Mouse (Mus musculus): ENCODE measurements at regions not wholly inside any gene's neighbourhood (a gene's known extent, or its start where the extent isn't known, plus 50 kb on each side); places are given as distances from the start of the nearest gene placed in this dataset.

DNA sequence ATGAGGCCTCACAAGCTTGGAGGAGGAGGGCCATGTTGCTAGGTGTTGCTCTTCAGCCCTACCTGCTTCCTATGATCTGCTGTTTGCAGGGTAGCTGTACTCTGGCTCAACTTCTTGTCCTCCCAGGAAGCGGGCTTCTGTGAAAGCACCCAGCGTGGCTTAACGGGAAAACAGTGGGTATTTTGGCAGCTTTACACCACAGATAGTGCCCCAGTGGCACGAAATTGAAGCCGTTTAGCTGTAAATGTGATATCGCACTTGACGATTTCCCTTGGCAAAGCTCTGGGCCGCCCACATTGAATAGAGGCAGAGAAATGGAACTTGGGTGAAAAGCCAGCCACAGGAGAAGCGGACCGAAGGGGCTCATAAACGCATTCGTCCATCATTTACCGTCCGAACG, 70.8 kb upstream of the Mrps9 start:
- peak; percentile 43 for DNase-seq (ENCODE audit: low read depth)
- TF ChIP-seq POLR2A (IDR thresholded peaks at IDR 0.05; ENCODE audit: borderline replicate concordance, extremely low read depth, insufficient read depth, insufficient read length, poor library complexity, severe bottlenecking) (no peak), CTCF (IDR thresholded peaks at IDR 0.05; ENCODE audit: borderline replicate concordance, extremely low read depth, insufficient read depth, insufficient read length) (no peak)

- TF ChIP-seq POLR2A (IDR thresholded peaks at IDR 0.05; ENCODE audit: borderline replicate concordance, extremely low read depth, insufficient read depth, insufficient read length, poor library complexity, severe bottlenecking) (no peak), CTCF (IDR thresholded peaks at IDR 0.05; ENCODE audit: borderline replicate concordance, extremely low read depth, insufficient read depth, insufficient read length) (no peak)
- no peak for DNase-seq (ENCODE audit: low read depth)
Observed at GRCm38 (mm10) chr1:42781533-42781932, 69.5 kb upstream of the Mrps9 start.

- DNase-seq (ENCODE audit: low read depth) = peak; percentile 40
Observed at GRCm38 (mm10) chr1:42783072-42783672, 67.9 kb upstream of the Mrps9 start.

GRCm38 (mm10) chr1:42787240-42787639, 63.8 kb upstream of the Mrps9 start:
- DNase-seq (ENCODE audit: low read depth) = no peak
- TF ChIP-seq POLR2A (IDR thresholded peaks at IDR 0.05; ENCODE audit: borderline replicate concordance, extremely low read depth, insufficient read depth, insufficient read length, poor library complexity, severe bottlenecking) (no peak), CTCF (IDR thresholded peaks at IDR 0.05; ENCODE audit: borderline replicate concordance, extremely low read depth, insufficient read depth, insufficient read length) (no peak)

More at GRCm38 (mm10) chr1:42783072-42783672, 67.9 kb upstream of the Mrps9 start:
- TF ChIP-seq POLR2A (IDR thresholded peaks at IDR 0.05; ENCODE audit: borderline replicate concordance, extremely low read depth, insufficient read depth, insufficient read length, poor library complexity, severe bottlenecking) = no peak
- no peak for TF ChIP-seq CTCF (IDR thresholded peaks at IDR 0.05; ENCODE audit: borderline replicate concordance, extremely low read depth, insufficient read depth, insufficient read length)

GRCm38 (mm10) chr1:42788413-42788812, 62.6 kb upstream of the Mrps9 start:
- DNase-seq (ENCODE audit: low read depth) = no peak
- TF ChIP-seq CTCF (IDR thresholded peaks at IDR 0.05; ENCODE audit: borderline replicate concordance, extremely low read depth, insufficient read depth, insufficient read length) (no peak), POLR2A (IDR thresholded peaks at IDR 0.05; ENCODE audit: borderline replicate concordance, extremely low read depth, insufficient read depth, insufficient read length, poor library complexity, severe bottlenecking) (no peak)

Measured in brain, embryonic 14.5 days (tissue).